Mouse (Mus musculus): Measurements from ENCODE around the gene Insig1.

DNA sequence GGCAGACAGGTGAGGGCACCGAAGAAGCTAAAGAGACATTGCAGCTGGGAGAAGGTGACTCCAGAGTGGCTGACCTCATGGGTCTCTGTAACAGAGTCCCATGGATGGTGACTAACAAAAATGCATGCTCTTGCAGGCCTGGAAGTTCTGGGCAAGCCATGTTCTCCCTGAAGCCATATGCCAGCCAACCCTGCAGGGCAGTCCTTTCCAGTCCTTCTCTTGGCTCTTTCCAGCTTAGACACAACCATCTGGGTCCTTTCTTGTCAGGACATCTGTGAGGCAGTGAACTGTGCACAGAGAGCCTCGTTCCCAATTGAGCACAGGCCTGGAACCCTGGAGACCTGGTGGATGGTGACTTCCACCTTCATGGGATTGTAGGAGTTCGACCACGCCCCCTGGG, 35.8 kb downstream of the Insig1 start:
- TF ChIP-seq POLR2A (IDR thresholded peaks at IDR 0.05; ENCODE audit: borderline replicate concordance, insufficient read depth, low read length), result no peak
- TF ChIP-seq CTCF (IDR thresholded peaks at IDR 0.05; ENCODE audit: borderline replicate concordance, insufficient read depth, low read depth, low read length), result no peak

All from cerebellum, adult 2 months (tissue).